Mouse (Mus musculus) adrenal gland, adult 18-20 months (tissue): Measurements from ENCODE around the gene Btbd2. TPM values are rescaled to one million over a fixed set of nuclear protein-coding genes. Genes with fewer than 3 reads are reported as not detected.

Experiments used
- DNase-seq, 2 experiments: peaks; one replicate each; pipeline ENCODE4 v3.0.0; 2021 to 2022; ENCODE audit warnings: low spot score in 2 of 2
- total RNA-seq, 2 experiments: library from RNA; stranded (reverse); gene quantifications; 1 replicate in 1 of 2; 2 replicates in 1 of 2; pipeline ENCODE4 v1.2.3; 2021

Btbd2 gene
- total RNA-seq, 2 experiments from 2014 or later: 51.4 to 58.5 TPM

- no peak for DNase-seq
Observed at GRCm38 (mm10) chr10:80692249-80693165, 35.6 kb upstream of the Btbd2 start.

- DNase-seq: no peak
Observed at GRCm38 (mm10) chr10:80687850-80688249, 31.0 kb upstream of the Btbd2 start.

GRCm38 (mm10) chr10:80686617-80687016 is 29.7 kb upstream of the Btbd2 start:
- no peak for DNase-seq

- no peak for DNase-seq
Observed at GRCm38 (mm10) chr10:80684984-80685383, 28.1 kb upstream of the Btbd2 start.

GRCm38 (mm10) chr10:80684214-80684613 is 27.3 kb upstream of the Btbd2 start:
- DNase-seq: peak; percentile 64 to 66

- DNase-seq: no peak
Observed at GRCm38 (mm10) chr10:80683647-80684046, 26.8 kb upstream of the Btbd2 start.

- no peak for DNase-seq
Observed at GRCm38 (mm10) chr10:80682003-80682402, 25.1 kb upstream of the Btbd2 start.

GRCm38 (mm10) chr10:80680260-80680696 is 23.4 kb upstream of the Btbd2 start:
- no peak for DNase-seq

- no peak for DNase-seq
Observed at GRCm38 (mm10) chr10:80679556-80680259, 22.8 kb upstream of the Btbd2 start.

GRCm38 (mm10) chr10:80678601-80679377 is 21.9 kb upstream of the Btbd2 start:
- DNase-seq: no peak

- peak; percentile 86 to 88 for DNase-seq
Observed at GRCm38 (mm10) chr10:80677942-80678436, 21.1 kb upstream of the Btbd2 start, which contains the start of gene Mknk2. Gene Mknk2, minus strand, starts transcription at chr10:80678112.

- DNase-seq: no peak
Observed at GRCm38 (mm10) chr10:80677128-80677875, 20.4 kb upstream of the Btbd2 start.

- peak; percentile 99 for DNase-seq
Observed at GRCm38 (mm10) chr10:80676198-80676928, 19.5 kb upstream of the Btbd2 start.

GRCm38 (mm10) chr10:80675405-80676197 is 18.7 kb upstream of the Btbd2 start:
- DNase-seq: no peak

GRCm38 (mm10) chr10:80674851-80675404 is 18.1 kb upstream of the Btbd2 start:
- DNase-seq: no peak

- no peak for DNase-seq
Observed at GRCm38 (mm10) chr10:80674161-80674711, 17.4 kb upstream of the Btbd2 start.

- no peak for DNase-seq
Observed at GRCm38 (mm10) chr10:80673690-80674089, 16.8 kb upstream of the Btbd2 start.
